Mouse (Mus musculus) retina, adult 2 months (tissue): ENCODE measurements at regions not wholly inside any gene's neighbourhood (a gene's known extent, or its start where the extent isn't known, plus 50 kb on each side); places are given as distances from the start of the nearest gene placed in this dataset.
A peak's percentile ranks its signal among the peaks of the same experiment; 100 is the strongest.
"Not testable (repeated sequence)": the region's sequence is repeated elsewhere in the genome, so short reads cannot be mapped to it uniquely, and the experiment has no call there.

Experiments used
- DNase-seq: peaks from one replicate; pipeline ENCODE4 v3.0.0-alpha.2; 2012; ENCODE audit warnings: low read depth, low spot score

- DNase-seq, result no peak
These were observed 841.6 kb upstream of the Adam24 start for GRCm38 (mm10) chr8:39833251-39833650.

DNA sequence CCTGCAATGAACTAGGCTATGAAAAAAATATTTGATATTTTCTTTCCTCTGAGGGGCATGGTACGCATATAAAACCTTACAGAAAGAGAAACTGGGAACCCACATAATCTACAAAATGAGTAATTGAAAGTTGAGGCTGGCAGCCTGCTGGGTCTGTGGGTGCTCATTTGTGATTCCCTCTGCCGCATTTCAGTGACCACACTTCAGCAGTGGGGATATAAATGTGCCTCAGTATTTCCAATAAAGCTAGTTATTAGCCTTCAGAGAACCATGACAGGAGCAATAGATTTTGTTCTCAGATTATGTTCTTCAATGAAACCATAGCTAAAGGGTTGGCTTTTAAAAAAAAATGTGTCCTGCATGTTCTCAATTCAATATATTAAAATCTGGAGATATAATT is 828.0 kb upstream of the Adam24 start:
- no peak for DNase-seq

- no peak for DNase-seq
These were observed 812.3 kb upstream of the Adam24 start for GRCm38 (mm10) chr8:39862544-39862943.

DNA sequence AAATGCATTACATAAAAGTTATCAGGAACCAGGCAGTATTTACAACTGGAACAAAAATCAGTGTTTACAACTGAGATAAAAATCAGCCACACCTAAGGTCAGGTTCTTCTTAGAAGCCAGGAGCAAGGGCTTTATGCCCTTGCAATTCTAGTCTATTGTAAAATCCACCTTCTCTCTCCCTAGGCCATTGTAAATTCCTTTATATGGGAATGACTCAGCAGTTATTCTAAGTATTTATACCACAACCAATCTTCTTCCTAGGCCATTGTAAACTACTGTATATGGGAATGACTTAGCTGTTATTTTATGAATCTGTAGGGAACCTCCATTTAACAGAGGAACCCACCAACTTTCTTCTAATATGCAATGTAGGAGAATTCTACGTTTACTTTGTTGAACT is 772.6 kb upstream of the Adam24 start:
- DNase-seq, result no peak

DNA sequence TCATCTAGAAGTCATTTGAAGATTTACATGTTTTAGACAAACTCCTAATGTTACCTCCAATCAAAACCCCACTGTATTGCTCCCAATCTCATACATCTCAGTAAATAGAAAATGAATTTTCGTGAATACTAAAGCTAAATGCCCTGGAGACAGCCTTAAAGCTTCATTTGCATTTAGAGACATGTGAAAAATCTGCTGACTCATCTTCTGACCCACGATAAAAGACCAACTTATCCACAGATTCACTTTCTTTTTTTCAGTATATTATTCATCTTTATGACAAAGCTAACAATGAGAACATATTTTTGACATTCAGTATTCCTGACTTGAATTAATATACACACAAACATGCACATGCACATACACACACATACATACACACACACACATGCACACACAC is 762.0 kb upstream of the Adam24 start:
- DNase-seq, result no peak

DNA sequence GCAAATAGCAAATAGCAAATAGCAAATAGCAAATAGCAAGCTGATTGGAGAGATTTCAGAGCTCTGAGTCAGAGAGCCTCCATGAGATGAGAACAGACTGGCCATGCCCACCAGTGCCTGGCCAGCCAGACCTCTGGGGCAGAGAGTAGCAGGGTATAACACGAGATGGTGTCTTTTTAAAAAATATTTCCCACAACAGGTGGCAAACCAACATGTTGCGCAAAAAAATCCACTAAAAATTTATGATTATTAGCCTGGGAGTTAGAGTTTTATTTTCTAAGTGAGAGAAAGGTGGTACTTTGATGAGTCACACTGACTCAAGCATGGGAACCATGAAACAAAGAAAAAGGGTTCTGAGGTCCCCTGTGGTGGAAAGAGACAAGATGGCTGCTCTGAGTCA is 753.5 kb upstream of the Adam24 start:
- DNase-seq, result no peak

- no peak for DNase-seq
These were observed 751.1 kb upstream of the Adam24 start for GRCm38 (mm10) chr8:39923741-39924140.

- DNase-seq, result no peak
These were observed 724.5 kb upstream of the Adam24 start for GRCm38 (mm10) chr8:39950178-39950896.

- no peak for DNase-seq
These were observed 720.4 kb upstream of the Adam24 start for GRCm38 (mm10) chr8:39954497-39954896.

- DNase-seq, result no peak
These were observed 720.0 kb upstream of the Adam24 start for GRCm38 (mm10) chr8:39954924-39955323.

GRCm38 (mm10) chr8:40005207-40005837 is 669.6 kb upstream of the Adam24 start:
- no peak for DNase-seq

- no peak for DNase-seq
These were observed 655.5 kb upstream of the Adam24 start for GRCm38 (mm10) chr8:40019281-40019943.

GRCm38 (mm10) chr8:40064145-40064544 is 610.7 kb upstream of the Adam24 start:
- DNase-seq, result no peak

DNA sequence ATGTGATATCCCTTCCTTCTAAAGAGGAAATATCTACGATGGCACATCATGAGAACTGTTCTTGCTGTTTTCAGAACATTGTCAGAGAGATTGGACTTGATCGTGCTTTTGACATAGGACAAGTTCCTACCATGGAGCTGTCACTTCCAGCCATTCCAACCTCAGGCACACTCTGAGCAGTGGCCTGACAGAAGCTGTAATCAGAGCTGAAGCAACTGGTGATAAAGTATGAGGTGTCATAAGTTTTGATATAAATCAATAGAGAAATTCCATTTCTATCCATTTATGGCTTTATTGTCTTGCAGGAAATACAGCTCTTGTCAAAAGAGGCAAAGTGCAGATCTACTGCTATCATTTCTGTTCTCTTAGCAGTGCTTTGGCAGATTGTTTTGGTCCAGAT is 603.7 kb upstream of the Adam24 start:
- DNase-seq, result no peak

DNA sequence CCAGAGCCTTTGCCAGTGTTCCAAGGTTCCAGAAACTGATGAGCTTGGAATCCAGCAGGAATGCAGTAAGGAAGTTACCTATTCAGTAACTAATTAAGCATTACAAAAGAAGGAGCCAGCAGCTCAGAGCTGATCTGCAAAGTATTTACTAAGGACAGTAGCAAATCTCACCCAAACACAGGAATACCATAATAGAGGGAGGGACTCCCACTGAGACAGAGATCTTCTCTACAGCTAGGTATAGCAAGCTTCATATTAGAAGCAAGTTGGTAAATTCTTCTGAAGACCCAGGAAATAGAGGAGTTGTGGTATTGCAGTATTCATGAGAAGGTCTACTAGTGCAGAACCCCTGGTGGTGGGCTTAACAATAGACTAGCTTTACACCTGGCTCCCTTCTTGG is 593.9 kb upstream of the Adam24 start:
- not testable (repeated sequence) for DNase-seq

DNA sequence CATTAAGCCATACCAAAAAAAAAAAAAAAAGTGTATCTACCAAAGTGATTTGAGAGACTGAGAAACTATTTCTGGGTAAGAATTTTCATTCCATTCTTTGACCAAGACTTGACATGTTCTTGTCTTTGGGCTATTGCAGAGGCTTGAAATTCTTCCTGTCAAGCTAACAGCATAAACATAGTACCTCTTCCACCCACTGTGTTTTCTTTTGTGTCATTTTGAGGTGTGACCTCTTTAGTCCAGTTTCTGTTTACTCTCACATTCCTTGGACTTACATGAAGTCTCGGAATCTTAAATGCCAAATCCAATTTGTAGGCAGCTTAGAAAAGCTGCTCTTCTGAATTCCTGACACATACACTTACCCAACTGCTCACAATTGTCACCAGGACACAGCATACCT is 590.7 kb upstream of the Adam24 start:
- DNase-seq, result no peak

GRCm38 (mm10) chr8:40089377-40089776 is 585.5 kb upstream of the Adam24 start:
- no peak for DNase-seq

- no peak for DNase-seq
These were observed 550.5 kb upstream of the Adam24 start for GRCm38 (mm10) chr8:40124402-40124801.

DNA sequence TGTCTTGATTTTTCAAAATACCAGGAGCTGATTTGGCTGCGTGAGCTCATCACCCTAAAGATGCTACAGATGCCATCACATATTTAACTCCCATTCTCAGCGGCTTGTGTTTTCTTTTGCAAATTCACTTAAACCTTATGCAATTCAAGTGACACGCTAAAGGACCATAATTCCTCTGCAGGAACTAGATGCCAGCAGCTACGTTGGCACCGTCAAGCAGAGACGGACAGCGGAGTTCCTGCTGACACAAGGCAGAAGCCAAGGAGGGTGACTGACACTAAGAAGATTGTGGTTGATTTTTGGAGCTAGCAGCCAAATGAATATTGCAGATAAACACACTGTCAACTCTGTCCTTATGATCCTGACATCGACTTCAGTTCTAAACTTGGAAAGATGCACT is 547.7 kb upstream of the Adam24 start:
- no peak for DNase-seq

DNA sequence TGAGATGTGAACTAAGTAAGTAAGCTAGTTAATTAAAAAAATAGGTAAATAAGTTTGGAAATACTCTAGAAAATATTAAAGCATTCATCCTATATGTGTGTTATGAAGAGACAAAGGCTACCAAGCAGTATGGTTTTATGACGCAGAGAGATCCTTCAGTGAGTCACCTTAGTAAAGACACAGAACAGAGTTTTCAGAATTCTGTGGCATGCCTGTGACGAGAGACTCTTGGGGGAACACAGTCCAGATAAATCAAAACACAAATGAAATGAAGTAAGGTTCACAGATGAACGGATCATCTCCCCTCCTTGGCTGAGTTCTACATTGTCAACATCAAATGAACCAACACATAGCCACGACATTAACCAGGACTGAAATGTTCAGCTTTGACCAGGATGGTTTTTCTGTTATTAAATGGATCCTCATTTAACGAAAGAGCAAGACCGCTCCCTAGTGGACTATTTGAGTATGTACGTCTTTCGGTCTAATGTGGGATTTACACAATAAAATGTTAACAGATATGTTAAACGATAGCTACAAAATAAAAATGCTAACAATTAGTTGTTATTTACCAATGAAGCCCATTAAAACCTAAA is 542.1 kb upstream of the Adam24 start:
- DNase-seq, result peak; percentile 8

GRCm38 (mm10) chr8:40150911-40151797 is 523.7 kb upstream of the Adam24 start:
- peak; percentile 13 for DNase-seq

DNA sequence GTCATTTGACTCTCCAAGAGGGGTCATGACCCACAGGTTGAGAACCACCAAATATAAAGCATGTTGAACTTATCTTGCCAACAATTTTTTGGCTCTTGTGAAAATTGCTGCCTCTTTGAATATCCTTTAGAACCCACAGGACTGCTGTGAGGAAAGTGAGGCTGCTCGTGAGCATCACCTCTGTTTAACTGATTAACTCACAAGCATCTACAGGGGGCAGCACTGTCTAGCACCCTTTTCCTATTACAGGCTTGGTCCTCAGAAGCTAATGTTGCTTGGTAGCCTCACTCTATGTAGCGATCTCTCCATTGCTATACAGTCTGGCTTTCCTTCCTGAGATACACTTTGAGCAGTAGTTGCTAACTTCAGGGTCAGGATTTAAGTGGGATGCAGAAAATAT is 522.4 kb upstream of the Adam24 start:
- no peak for DNase-seq
